Mouse (Mus musculus): Measurements from ENCODE around the gene Olah.

The Olah gene

DNA sequence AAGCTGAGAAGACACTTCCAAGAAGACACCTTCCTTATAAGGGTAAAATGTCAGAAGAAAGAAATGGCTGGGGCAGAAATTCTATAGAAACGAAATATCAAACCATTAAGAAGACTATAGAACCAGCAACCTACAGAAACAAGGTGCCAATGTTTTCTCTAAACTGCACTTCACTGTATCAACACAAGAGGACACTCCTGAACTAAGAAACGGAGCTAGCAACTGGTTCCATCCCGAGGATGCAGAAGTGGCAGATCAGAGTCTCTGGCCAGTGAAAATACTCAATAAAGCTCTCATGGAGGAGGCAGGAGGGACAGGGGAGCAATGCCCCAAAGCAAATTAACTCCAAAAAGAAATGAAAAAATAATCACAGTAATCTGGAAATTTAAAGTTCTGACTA, 48.1 kb downstream of the Olah start:
- no peak for DNase-seq (ENCODE audit: low spot score)

DNA sequence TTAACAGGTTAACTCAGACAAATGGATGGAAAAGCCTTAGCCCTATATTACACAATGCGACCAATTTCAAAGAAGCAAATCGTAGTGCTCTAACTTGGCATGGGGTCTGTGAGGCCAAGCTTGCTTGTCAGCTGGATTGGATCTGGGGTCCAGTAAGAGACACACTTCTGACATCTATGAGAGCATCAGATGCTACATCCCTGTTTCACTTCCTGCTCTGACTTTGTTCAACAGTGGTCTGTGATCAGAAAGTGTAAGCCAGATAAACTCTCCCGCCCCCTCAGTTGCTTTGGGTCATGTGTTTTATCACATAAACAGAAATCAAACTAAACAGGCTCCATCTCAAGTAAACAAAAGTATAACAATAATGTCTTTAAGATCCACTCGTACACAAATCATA, 48.6 kb downstream of the Olah start:
- DNase-seq (ENCODE audit: low spot score): no peak

DNA sequence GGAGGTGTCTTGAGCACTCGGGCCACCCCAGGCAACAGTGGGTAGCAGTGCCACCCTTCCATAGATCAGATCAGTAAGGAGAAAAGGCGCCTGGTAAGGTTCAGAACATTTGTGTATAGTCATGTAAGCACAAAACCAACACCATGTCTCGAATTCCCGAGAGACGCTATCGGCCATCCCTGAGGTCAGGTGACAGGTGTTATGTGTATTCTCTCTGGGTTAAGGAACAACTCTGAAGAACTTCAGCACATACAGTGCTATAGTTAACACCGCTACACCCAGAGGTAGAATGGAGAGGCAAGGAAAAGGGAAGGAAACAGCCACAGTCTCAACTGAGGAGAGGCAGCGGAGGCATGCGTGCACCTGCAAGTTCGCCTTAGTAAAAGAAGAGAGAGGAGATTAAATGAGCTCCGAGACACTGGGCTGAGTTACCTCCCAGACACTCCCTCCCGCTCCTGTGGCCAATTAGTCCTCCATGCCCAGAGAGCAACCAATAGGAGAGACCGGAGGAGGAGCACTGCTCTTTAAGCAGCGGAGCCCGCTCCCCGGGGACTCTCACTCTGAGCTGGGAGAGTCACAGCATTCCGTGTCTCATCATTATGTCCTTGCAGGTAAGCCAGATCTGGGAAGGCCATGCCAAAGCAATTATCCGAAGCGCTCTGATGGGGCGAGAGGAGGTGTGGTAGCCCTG, 61.3 kb downstream of the Olah start, which contains the start of gene Acbd7:
Acbd7 (plus strand) TSS at position 558 of the 691 bp plus-strand sequence.
- peak; percentile 66 for DNase-seq (ENCODE audit: low spot score)

DNA sequence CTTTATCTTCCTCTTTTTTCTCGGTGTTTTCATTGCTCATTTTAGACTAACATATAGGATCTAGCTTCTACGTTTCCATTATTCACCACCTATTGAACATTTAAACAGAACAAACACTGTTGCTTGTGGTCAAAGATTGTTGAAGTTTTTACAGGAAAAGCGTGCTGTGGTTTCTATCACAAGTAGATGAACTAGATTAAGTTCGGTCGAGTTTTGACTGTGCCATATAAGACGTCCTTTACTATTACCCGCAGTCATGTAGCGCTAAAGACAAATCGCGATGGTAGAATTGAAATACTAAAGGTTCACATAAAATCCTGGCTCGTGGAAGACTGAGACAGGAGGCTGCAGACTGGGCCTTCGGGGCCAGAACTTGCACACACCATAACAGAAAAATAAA, 63.2 kb downstream of the Olah start:
- DNase-seq (ENCODE audit: low spot score): no peak

DNA sequence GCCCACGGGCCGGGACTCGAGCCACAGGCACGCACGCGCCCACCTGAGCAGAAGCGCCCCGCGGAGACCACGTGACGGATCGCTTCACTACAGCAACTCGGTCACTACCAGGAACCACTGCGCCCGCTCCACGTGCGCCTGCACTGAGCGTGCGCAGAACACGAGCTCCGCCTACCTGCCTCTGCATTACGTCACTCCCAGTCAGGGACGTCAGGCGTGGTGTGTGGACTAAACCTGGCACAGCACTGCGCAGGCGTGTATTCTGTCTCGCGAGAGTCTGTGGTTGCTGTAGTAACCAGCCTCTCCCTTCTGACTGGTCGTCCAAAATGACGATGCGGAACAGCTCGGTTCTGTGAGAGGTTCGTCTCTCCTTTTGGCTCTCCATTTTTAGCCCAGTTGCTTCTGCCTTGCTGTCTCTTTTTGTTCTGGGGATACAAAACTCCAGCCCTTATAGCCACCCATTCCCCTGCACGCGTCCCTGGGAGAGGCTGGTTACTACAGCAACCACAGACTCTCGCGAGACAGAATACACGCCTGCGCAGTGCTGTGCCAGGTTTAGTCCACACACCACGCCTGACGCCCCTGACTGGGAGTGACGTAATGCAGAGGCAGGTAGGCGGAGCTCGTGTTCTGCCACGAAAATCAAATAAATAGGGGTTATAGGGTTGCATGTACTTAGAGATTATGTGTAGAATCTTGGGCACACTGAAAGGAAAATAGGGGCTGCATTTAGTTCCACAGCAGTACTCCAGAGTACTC, 64.3 kb downstream of the Olah start, which contains the start of gene Rpp38:
Rpp38 (minus strand) TSS at position 160 of the 759 bp plus-strand sequence.
- DNase-seq (ENCODE audit: low spot score): peak; percentile 98

DNA sequence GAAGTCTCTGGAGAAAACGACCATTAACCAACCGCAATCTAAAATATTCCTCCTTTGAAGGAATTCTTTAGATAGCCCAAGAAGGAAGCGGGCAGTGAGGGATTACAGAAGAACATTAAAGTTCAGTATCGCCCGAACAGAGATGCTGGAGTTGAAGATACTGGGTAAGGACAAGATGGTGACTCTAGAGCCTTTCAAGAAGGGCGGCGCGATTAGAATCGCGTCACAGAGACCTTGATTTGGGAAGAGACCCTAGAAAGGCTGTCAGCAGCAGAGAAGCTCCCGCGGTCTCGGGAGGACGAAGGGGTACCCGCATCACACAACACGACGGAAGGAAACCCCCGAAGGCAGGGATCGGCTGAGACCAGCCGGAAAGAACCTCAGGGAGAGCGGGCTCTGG, 65.0 kb downstream of the Olah start:
- DNase-seq (ENCODE audit: low spot score): no peak

DNA sequence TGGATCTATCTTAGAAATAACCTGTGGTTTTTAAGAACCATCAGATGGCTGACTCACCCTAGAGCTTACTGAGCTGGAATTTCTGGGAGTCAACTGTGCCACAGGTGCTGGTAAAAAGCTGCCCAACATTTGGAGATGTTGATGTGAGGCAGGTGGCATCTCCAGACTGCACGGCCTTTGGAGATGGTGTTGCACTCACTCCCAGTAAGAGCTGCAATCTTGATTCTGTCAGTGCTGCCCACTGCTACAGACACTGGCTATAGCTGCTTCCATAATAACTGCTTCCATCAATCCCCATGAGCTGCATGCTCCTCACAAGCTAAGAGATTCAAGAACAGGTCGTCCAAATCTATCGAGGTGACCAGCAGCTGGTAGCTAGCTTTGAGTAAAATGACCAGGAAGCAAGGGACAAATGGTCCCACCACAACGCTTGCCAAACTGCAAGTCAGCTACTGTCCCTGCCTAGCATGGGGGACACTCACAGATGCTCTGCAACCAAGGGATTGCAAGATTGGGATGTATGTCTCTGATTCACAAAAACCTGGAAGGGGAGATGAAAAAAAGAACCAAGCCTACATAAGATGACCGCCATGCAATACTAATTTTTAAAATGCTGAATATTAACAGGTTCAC, 65.8 kb downstream of the Olah start:
- DNase-seq (ENCODE audit: low spot score): no peak

DNA sequence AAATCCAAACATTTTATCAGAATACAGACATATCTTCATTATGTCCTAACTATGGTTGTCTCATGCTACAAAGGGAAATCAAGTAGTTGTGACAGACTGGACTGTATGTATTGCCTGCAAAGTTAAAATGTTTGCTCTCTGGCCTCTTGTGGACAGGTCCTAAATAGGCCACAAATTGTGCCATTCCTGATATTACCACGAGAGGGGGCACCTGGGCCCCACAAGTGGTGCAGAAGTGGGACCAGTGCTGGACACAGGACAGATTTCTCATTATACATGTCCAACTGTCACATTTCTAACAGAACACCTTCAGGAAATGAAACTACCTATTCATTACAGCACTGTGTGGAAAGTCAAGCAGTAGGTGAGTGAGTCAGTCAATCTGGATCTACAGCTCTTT, 69.7 kb downstream of the Olah start:
- DNase-seq (ENCODE audit: low spot score): peak; percentile 68

DNA sequence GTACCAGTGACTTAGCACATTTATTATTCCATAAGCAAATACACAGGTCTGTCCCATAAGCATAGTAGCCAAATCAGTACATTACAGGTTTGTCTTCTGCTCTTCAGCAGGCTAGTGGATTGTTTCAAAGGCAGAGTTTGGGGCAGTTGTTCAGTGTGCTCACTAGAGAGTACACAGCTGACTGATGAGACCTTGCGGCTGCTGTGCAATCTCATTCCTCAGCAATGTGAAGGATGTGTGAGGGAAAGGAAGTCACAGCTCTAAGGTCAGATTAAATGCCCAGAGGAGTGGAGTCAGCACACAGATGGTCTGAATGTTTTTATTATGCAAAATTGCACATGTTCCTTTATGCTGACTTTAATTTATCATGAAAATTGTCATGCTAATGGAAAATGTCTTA, 70.5 kb downstream of the Olah start:
- no peak for DNase-seq (ENCODE audit: low spot score)

DNA sequence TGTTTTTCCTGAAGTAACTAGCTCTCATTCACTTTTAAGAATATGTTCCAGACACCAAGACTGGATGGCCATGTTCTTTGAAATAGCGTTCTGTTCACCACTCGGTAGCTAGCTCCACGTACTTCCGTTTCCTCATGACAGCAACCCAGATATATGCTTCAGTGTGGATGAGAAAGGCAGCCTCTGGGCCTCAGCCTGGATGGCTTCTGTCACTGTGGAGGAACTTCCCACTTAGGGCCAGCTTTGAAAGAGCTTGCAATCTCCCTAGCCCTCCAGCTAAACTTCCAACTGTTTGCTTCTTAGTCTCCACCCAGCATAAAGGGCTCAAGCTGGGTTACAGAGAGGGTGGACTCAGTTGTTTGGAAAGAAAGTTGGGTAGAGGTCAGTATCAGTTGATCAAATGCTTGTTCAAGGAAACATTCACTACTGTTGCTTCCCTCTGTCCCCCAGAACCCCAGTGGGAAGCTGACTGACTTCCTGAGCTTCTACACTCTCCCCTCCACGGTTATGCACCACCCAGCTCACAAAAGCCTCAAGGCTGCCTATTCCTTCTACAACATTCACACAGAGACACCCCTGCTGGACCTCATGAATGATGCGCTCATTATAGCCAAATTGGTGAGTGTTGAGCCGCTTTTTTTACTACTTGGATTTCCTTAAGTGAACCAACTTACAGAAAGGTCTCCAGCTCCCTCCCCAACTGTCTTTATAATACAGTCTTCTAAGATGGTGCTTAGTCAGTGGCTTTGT, 72.5 kb downstream of the Olah start:
- no peak for DNase-seq (ENCODE audit: low spot score)

DNA sequence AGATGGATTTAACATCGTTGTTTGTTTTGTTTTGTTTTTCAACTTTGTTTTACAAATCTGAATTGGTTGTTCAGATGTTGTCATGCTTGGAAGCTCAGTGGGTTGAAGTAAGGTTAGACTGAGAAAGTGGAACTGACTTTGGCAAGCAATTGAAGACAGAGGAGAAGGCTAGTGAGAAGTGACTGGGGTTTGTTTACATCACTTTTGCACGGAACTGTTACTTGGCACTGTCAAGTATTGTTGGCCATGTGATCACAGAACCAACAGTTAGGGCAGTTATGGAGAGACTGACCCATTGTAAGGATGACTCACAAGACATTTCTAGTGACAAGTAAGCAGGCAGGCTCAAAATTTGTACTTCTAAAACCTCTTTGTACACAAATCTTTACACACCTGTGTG, 73.9 kb downstream of the Olah start:
- DNase-seq (ENCODE audit: low spot score): no peak

DNA sequence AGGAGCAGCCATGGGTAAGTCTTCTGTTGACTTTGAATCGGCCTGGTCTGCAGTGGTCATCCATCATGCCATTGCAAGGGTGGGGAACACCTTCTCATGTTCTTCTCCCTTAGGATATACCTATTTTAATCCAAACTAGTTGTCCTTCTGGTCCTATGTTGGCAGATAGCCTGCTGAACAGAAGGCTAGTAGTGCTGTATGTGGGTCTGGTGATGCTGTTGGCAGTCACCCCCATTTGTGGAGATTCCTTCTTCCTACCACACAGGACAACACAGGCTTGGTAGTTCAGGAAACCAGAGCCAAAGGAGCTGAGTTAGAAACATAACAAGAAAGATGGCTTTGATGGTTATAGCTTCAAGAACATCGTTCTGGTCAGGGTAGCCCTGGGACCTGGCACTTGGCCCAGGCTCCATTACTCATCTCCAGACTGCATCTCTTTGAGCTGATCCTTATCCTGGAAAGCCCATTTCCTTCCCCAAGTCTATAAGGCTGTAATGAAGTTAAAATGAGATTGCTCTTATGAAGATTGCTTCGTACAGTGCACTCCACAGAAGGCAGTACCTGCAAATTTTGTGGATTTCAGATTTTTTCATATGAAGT, 91.5 kb downstream of the Olah start:
- DNase-seq (ENCODE audit: low spot score): peak; percentile 56

DNA sequence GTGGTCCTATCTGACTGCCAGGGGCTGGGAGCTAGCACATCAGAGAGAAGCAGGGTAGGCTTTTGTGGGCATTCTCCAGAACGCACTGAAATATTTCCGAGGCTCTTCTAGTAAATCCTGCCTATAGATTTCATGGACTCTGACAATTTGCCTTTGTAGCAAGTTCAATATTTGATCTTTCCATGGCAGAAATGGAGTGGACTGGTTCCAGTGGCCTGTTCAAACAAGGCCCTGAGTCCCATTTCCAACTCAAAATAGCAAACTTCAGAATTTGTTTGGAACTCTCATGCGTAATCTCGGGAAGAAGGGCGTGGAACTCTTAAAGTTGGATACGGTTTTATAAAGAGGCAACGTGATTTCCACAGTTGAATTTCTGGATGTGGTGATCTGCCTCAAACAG, 101.2 kb downstream of the Olah start:
- DNase-seq (ENCODE audit: low spot score): no peak

DNA sequence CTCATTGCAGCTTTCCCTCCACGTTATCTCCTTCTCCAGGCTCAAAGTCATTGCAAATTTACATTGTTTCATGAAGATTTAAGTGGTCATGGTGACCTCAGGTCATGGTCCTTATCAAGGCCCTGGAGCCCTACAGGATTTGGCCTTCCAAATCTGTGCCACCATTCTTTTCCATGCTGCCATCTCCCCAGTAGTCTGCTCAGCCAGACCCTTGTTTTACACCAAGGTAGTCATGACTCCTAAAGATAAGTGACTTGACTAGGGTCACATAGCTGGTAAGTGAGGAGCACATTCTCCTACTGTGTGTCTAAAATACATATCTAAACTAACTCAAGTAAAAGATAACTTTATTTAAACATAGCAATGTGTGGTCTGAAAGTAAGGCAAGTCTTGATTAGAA, 104.8 kb downstream of the Olah start:
- no peak for DNase-seq (ENCODE audit: low spot score)
